Mouse (Mus musculus) G1E (cell line): Measurements from ENCODE around the gene Rinl. TPM values are rescaled to one million over a fixed set of nuclear protein-coding genes. Genes with fewer than 3 reads are reported as not detected.

Source experiments
- ATAC-seq: 2 replicates; pipeline ENCODE4 v1.8.0; 2016; ENCODE audit warnings: mild to moderate bottlenecking; ENCODE audit not compliant: insufficient number of reproducible peaks, poor library complexity, low FRiP score, severe bottlenecking; ENCODE audit errors: extremely low read depth
- DNase-seq: peaks from one replicate; pipeline ENCODE4 v3.0.0; 2012; ENCODE audit warnings: low spot score
- H3K27me3 ChIP-seq: 2 replicates; pipeline ENCODE4 v1.6.1; 2012; ENCODE audit warnings: mild to moderate bottlenecking, low read length, inconsistent platforms; ENCODE audit not compliant: insufficient read depth
- H3K36me3 ChIP-seq: replicated peaks from 2 replicates; pipeline ENCODE3; 2012; ENCODE audit warnings: mild to moderate bottlenecking, inconsistent platforms
- H3K4me1 ChIP-seq: 2 replicates; pipeline ENCODE4 v1.6.1; 2012; ENCODE audit warnings: low read depth, low read length, inconsistent platforms, mixed read lengths; ENCODE audit not compliant: insufficient read depth
- H3K4me3 ChIP-seq: 2 replicates; pipeline ENCODE4 v1.5.1; 2012; ENCODE audit warnings: low read depth, mild to moderate bottlenecking, inconsistent platforms, low read length, moderate library complexity, mixed read lengths
- H3K9me3 ChIP-seq: replicated peaks from 2 replicates; pipeline ENCODE4 v1.6.1; 2012; ENCODE audit warnings: inconsistent platforms
- CTCF ChIP-seq: IDR thresholded peaks from 2 replicates; pipeline ENCODE4 v1.5.1; 2012; ENCODE audit warnings: low read depth, low read length, inconsistent platforms, mixed read lengths
- GATA1 ChIP-seq: IDR thresholded peaks from 2 replicates; pipeline ENCODE4 v1.6.1; 2012; ENCODE audit warnings: borderline replicate concordance, low read length, inconsistent platforms, mixed read lengths
- GATA2 ChIP-seq: IDR thresholded peaks from 2 replicates; pipeline ENCODE4 v1.6.1; 2012; ENCODE audit warnings: low read depth, low read length, inconsistent platforms, borderline replicate concordance
- POLR2AphosphoS5 ChIP-seq: IDR thresholded peaks from 2 replicates; pipeline ENCODE4 v1.6.1; 2012; ENCODE audit warnings: low read depth, low read length, inconsistent platforms; ENCODE audit not compliant: insufficient replicate concordance
- TAL1 ChIP-seq: conservative IDR thresholded peaks from 2 replicates; pipeline ENCODE4 v1.6.1; 2012; ENCODE audit warnings: low read depth, low read length, inconsistent platforms, mixed read lengths
- polyA plus RNA-seq: library from polyadenylated mRNA; stranded (reverse); fragments of >175 nt; gene quantifications from 2 replicates; pipeline ENCODE4 v1.2.3, GENCODE M21; 2012
- total RNA-seq, 2 experiments: library from RNA; stranded (forward) in 1 of 2; stranded (reverse) in 1 of 2; fragments of 200-1000 nt in 1 of 2; fragments of >200 nt in 1 of 2; fragmentation: Nextera tagmentation in 1 of 2; gene quantifications; 2 replicates each; pipeline ENCODE4 v1.2.3; 2014 to 2017

Rinl gene
- total and polyA plus RNA-seq, 3 experiments = 1.4 to 1.8 (median 1.4) TPM

DNA sequence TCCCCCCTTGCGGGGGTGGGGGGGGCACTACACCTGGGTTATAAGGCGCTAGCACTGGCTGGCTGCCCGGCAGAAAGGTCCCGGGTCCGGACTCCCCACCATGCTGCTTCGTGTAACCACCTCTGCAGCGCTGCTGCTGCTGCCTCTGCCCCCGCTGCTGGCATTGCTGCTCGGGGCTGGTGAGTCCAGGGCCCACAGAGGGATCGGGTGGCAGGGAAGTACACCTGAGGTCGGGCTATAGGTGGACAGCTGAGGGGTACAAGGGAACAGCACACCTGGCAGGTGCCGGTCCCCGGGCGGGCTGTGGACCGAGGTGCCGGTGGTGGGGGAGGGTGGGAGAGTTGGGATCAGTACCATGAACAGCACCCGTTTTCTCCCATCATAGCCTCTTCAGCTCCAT, 32.7 kb upstream of the Rinl start, which contains the start of gene Ccer2:
Gene Ccer2 (plus strand): TSS at position 96 of the 400 bp plus-strand sequence.
- peaks cover 7% of the 10 kb centered on the region; the same call in 1 of the 2 replicates for H3K4me1 ChIP-seq
- no peak within 1 kb of the TSS for H3K4me3 ChIP-seq
- H3K27me3 ChIP-seq = peaks cover 13% of the 10 kb centered on the region; the same call in 1 of the 2 replicates
- peaks cover 60% of the 10 kb centered on the region for H3K36me3 ChIP-seq
- ATAC-seq (no peak), DNase-seq (no peak)
- H3K9me3 ChIP-seq = no peaks in the 10 kb centered on the region
- TF ChIP-seq GATA2 (no peak), GATA1 (no peak), CTCF (no peak), TAL1 (no peak)

DNA sequence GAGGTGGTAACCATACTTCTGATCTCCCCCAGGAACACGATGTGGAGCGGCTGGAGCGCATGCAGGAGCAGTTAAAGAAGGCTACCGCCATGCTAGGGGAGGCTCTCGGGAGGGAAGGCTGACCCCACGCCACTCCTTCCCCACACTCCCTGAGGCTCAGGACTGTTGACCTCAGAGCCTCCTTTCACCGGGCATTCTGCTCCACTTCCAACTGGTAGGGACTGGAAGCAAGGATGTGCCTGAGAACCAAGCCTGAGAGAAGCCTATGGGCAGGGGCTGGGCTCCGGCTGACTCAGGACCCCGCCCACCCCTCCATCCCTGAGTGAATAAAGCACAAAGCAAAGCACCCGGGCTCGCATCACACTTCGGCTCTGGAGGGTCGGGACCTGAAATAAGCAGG, 30.1 kb upstream of the Rinl start:
- Histone ChIP-seq H3K36me3 (peaks cover 64% of the 10 kb centered on the region), H3K9me3 (no peaks in the 10 kb centered on the region), H3K4me3 (no peak overlapping the region), H3K4me1 (0 out of 2 replicates have a peak, but pooled peaks cover 5% of the 10 kb centered on the region), H3K27me3 (peaks cover 13% of the 10 kb centered on the region; the same call in 1 of the 2 replicates)
- TF ChIP-seq TAL1 = no peak
- no peak for TF ChIP-seq CTCF
- TF ChIP-seq GATA2 = no peak
- DNase-seq (no peak), ATAC-seq (no peak)

DNA sequence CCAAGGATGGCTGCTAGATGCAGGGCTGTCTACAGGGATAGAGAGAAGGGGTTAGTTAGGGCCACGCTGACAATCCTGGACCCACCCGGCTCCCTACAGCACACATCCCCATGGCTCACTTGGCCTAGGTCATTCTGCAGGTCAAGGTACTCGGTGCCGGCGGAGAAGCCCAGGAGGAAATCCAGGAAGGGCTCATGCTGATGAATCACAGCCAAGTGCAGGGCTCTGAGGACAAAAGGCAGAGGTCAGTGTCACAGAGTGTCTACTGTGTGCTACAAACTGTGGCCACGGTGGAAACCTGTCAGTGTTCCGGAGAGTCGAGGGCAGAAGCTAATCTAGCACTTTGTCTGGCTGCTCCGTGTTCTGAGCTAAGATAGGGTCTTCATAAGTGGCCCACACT, 26.9 kb upstream of the Rinl start:
- no peak for ATAC-seq
- TF ChIP-seq GATA1 = no peak
- no peak for TF ChIP-seq CTCF
- TF ChIP-seq POLR2AphosphoS5 = no peak
- TF ChIP-seq GATA2 = no peak
- TF ChIP-seq TAL1 = no peak
- DNase-seq = no peak
- H3K4me3 ChIP-seq = no peak overlapping the region
- H3K9me3 ChIP-seq = no peaks in the 10 kb centered on the region
- H3K4me1 ChIP-seq = peaks cover 19% of the 10 kb centered on the region
- peaks cover 59% of the 10 kb centered on the region for H3K36me3 ChIP-seq
- peaks cover 4% of the 10 kb centered on the region; the same call in 1 of the 2 replicates for H3K27me3 ChIP-seq

DNA sequence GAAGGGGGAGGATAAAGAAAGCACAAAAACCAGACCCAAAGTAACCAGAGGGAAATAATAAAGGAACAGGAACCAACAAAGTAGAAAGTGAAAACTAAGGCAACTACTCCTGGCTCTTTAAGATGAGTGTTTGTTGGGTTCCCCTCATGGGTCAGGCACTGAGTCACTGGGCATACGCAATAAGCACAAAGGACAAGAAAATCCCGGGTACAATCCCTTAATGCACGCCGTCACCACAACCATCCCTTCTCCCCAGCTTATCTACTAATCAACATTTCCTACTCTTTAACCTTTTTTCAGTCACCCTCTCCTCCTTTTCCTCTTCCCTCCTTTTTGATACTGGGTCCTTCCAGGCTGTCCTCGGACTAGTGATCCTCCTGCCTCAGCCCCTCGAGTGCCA, 23.6 kb upstream of the Rinl start:
- ATAC-seq (no peak), DNase-seq (no peak)
- H3K36me3 ChIP-seq = peaks cover 40% of the 10 kb centered on the region
- no peaks in the 10 kb centered on the region for H3K9me3 ChIP-seq
- no peak for TF ChIP-seq TAL1
- TF ChIP-seq POLR2AphosphoS5 = no peak
- no peak for TF ChIP-seq CTCF
- TF ChIP-seq GATA2 = no peak
- TF ChIP-seq GATA1 = no peak
- H3K4me1 ChIP-seq = peaks cover 39% of the 10 kb centered on the region
- no peaks in the 10 kb centered on the region for H3K27me3 ChIP-seq
- peak overlapping the region; percentile 89; the same call in 1 of the 2 replicates for H3K4me3 ChIP-seq

DNA sequence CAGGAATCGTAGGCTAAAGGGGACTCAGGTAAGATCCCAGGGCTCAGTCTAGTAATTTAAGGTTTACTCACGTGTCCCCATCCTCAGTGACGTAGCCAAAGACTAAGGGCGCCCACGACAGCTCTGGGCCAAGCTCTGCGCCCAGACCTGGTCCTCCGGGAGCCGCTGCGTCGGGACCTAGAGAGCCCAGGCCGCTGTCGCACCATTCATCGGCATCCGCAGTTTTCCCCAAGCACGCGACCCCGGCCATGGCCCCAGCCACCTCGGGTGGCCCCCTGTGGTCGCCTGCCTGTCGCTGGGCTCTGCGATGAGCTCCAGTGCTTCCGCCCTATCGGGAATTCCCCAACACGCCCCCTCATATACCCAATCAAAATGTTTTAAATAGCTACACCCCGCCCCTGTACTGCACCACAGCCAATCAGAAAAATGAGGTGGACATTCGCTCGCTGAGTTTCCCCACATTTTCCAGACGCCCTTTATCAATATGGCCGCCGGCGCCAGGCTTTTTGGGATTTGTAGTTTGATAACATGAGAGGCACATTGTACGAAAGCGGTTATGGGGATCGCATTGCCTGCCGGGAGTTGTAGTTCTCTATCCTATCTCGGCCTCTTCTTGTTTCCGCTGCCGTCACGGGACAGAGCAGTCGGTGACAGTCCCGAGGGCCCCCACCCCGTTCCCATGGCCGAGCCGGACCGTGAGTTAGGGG, 22.4 kb upstream of the Rinl start, which contains the start of gene Sirt2:
Gene Sirt2 (plus strand): TSS at position 563 of the 707 bp plus-strand sequence.
- ATAC-seq (peak; percentile 97), DNase-seq (peak; percentile 99)
- H3K27me3 ChIP-seq = no peaks in the 10 kb centered on the region
- no peaks in the 10 kb centered on the region for H3K9me3 ChIP-seq
- peaks cover 44% of the 10 kb centered on the region for H3K4me1 ChIP-seq
- H3K36me3 ChIP-seq = peaks cover 35% of the 10 kb centered on the region
- peak within 1 kb of the TSS; percentile 89 for H3K4me3 ChIP-seq
- TF ChIP-seq CTCF (no peak), GATA2 (no peak), TAL1 (no peak), GATA1 (no peak), POLR2AphosphoS5 (no peak)

DNA sequence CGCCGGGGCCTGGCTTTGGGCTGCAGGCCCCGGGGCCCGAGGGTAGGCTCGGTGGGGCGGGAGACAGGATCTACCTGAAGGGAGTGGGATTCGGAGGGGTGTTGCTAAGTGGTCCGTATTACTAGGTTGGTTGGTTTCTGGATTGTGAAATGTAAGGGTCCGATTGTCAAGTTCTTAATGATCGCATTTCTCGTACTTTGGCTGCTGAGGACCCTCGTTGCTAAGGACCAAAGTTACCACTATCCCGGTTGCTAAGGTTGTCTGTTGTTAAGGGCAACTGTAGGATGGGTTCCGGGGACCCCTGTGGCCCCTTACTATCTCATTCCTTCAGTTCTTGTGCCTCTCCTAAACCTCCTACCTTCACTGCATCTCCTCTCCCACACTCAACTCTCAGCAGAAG, 21.9 kb upstream of the Rinl start:
- TF ChIP-seq CTCF (no peak), POLR2AphosphoS5 (no peak), GATA1 (no peak), TAL1 (no peak), GATA2 (no peak)
- no peaks in the 10 kb centered on the region for H3K9me3 ChIP-seq
- H3K36me3 ChIP-seq = peaks cover 34% of the 10 kb centered on the region
- peaks cover 44% of the 10 kb centered on the region for H3K4me1 ChIP-seq
- ATAC-seq (no peak), DNase-seq (no peak)
- H3K27me3 ChIP-seq = no peaks in the 10 kb centered on the region
- H3K4me3 ChIP-seq = peak overlapping the region; percentile 89
